Mouse (Mus musculus) neural tube, embryonic 14.5 days (tissue): ENCODE data around the gene Celf3. TPM values are rescaled to one million over a fixed set of nuclear protein-coding genes. Genes with fewer than 3 reads are reported as not detected.
A peak's percentile ranks its signal among the peaks of the same experiment; 100 is the strongest.

Source experiments
- ATAC-seq: fragments of 200-750 bp; cut with Nextera tagmentation; 2 replicates; pipeline ENCODE4 v1.8.0; 2017; ENCODE audit warnings: low read depth, mild to moderate bottlenecking, moderate TSS enrichment, moderate library complexity
- H3K27ac ChIP-seq: fragments of 300-500 bp; sonication (generic); 2 replicates; pipeline ENCODE4 v1.5.1; 2014; ENCODE audit warnings: low read depth, mild to moderate bottlenecking, control low read depth, low read length, moderate library complexity, mixed read lengths
- H3K27me3 ChIP-seq: fragments of 300-500 bp; sonication (generic); 2 replicates; pipeline ENCODE4 v1.6.1; 2014; ENCODE audit warnings: low read length; ENCODE audit not compliant: control insufficient read depth, insufficient read depth
- H3K36me3 ChIP-seq: fragments of 300-500 bp; sonication (generic); 2 replicates; pipeline ENCODE4 v1.6.1; 2014; ENCODE audit warnings: low read length, mixed read lengths; ENCODE audit not compliant: control insufficient read depth, insufficient read depth
- H3K4me1 ChIP-seq: fragments of 300-500 bp; sonication (generic); 2 replicates; pipeline ENCODE4 v1.6.1; 2014; ENCODE audit warnings: low read length; ENCODE audit not compliant: control insufficient read depth, insufficient read depth
- H3K4me2 ChIP-seq: fragments of 300-500 bp; sonication (generic); 2 replicates; pipeline ENCODE4 v1.6.1; 2014; ENCODE audit warnings: mild to moderate bottlenecking, low read depth, low read length, control low read depth
- H3K4me3 ChIP-seq: fragments of 300-500 bp; sonication (generic); 2 replicates; pipeline ENCODE4 v1.5.1; 2014; ENCODE audit warnings: low read depth, low read length, control low read depth, mixed read lengths
- H3K9ac ChIP-seq: fragments of 300-500 bp; sonication (generic); replicated peaks from 2 replicates; pipeline ENCODE4 v1.6.1; 2014; ENCODE audit warnings: low read depth, mild to moderate bottlenecking, control low read depth, low read length, mixed read lengths
- H3K9me3 ChIP-seq: fragments of 300-500 bp; sonication (generic); 2 replicates; pipeline ENCODE4 v1.6.1; 2016; ENCODE audit warnings: low read length; ENCODE audit not compliant: control insufficient read depth
- WGBS: fragments of 180-500 bp; shearing (Covaris S2); extraction: QIAGEN DNeasy Blood & Tissue Kit; methylation state at CpG from one replicate; pipeline ENCODE4 v1.1.7; 2014; 5-methylcytosine and 5-hydroxymethylcytosine counted together
- polyA plus RNA-seq: library from polyadenylated mRNA; unstranded; fragments of >200 nt; fragmentation: Nextera tagmentation; extraction: Ambion mirVana; gene quantifications from 2 replicates; pipeline ENCODE4 v1.2.1, GENCODE M21; 2014

Celf3 gene
- 232 and 319 TPM in 2 replicates for polyA plus RNA-seq

DNA sequence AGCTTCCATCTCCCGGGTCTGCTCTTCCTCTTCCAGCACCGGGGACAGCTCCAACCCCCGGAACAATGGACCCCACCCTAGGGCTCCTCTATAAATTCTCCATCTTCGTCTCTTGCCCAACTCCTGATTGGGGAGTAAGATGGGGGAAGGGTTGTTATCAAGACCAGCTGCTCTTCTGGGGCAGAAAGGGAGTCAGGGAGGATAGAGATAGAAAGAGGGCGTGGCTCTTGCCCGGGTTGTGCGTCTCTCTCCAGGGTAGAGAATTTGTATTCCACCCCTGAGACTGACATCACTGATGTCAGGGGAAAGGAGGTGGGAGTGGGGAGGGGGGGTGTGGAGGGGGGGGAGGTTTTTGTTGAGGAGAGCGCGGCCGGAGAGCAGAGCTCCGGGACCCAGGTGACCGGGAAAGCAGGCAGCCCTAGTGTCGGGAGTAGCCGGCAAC lies at the start of gene Celf3:
Celf3 (plus strand) TSS at position 315 of the 442 bp plus-strand sequence.
- H3K27me3 ChIP-seq: no peaks in the 10 kb centered on the region; the same call in 1 of the 2 replicates
- peaks cover 6% of the 10 kb centered on the region; the same call in 1 of the 2 replicates for H3K36me3 ChIP-seq

GRCm38 (mm10) chr3:94430980-94431379 lies 47.1 kb upstream of the Celf3 start:
- Histone ChIP-seq H3K36me3 (peaks cover 14% of the 10 kb centered on the region), H3K27ac (no peak overlapping the region), H3K9me3 (no peaks in the 10 kb centered on the region), H3K9ac (no peak overlapping the region), H3K4me2 (no peak overlapping the region), H3K4me3 (no peak overlapping the region), H3K4me1 (no peaks in the 10 kb centered on the region), H3K27me3 (no peaks in the 10 kb centered on the region)
- no peak for ATAC-seq
- 86% methylated on average over 2 of the region's 2 CpGs for WGBS

More for the DNA sequence above, at the start of gene Celf3:
- WGBS: 1% methylated on average over 14 of the region's 14 CpGs
- H3K4me2 ChIP-seq: peak within 1 kb of the TSS; percentile 57
- H3K9ac ChIP-seq: peak within 1 kb of the TSS; percentile 88
- ATAC-seq: peak; percentile 93
- H3K4me1 ChIP-seq: peaks cover 28% of the 10 kb centered on the region
- peak within 1 kb of the TSS; percentile 88 for H3K27ac ChIP-seq
- no peaks in the 10 kb centered on the region for H3K9me3 ChIP-seq
- peak within 1 kb of the TSS; percentile 63 for H3K4me3 ChIP-seq

DNA sequence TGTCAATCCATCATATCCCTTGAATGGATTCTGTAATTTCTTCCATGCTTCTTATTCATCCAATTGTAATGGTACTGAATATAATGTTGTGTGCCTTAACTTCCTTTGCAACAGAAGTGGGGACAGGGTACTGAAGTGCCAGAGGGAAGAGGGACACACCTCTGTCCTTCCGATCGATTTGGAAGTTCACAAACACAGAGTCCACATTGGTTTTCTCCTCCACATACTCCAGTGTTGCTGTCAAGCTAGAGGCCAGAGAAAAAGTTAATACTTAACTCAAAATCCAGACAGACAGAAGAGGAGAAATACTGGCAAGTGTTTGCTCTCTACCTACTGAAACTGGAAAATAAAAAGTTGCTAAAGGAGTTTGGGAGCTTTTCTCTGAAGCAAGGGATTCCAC lies 43.8 kb upstream of the Celf3 start:
- Histone ChIP-seq H3K9me3 (no peaks in the 10 kb centered on the region), H3K4me1 (no peaks in the 10 kb centered on the region), H3K36me3 (peaks cover 9% of the 10 kb centered on the region; the same call in 1 of the 2 replicates), H3K9ac (no peak overlapping the region), H3K4me3 (no peak overlapping the region), H3K27me3 (no peaks in the 10 kb centered on the region), H3K4me2 (no peak overlapping the region), H3K27ac (no peak overlapping the region)
- 94% methylated on average over 2 of the region's 2 CpGs for WGBS
- no peak for ATAC-seq

- no peak for ATAC-seq
- Histone ChIP-seq H3K27me3 (no peaks in the 10 kb centered on the region; the same call in 1 of the 2 replicates), H3K4me1 (no peaks in the 10 kb centered on the region), H3K4me3 (no peak overlapping the region), H3K4me2 (no peak overlapping the region), H3K9me3 (no peaks in the 10 kb centered on the region), H3K27ac (no peak overlapping the region), H3K36me3 (0 out of 2 replicates have a peak, but pooled peaks cover 5% of the 10 kb centered on the region), H3K9ac (no peak overlapping the region)
- WGBS: 81% methylated on average over 9 of the region's 9 CpGs
Observed at GRCm38 (mm10) chr3:94436420-94436819, 41.7 kb upstream of the Celf3 start.

- H3K27ac ChIP-seq: no peak overlapping the region
- no peak for ATAC-seq
- H3K4me2 ChIP-seq: no peak overlapping the region
- H3K9me3 ChIP-seq: no peaks in the 10 kb centered on the region
- H3K4me3 ChIP-seq: no peak overlapping the region
- no peaks in the 10 kb centered on the region; the same call in 1 of the 2 replicates for H3K27me3 ChIP-seq
- no peak overlapping the region for H3K9ac ChIP-seq
- H3K36me3 ChIP-seq: peaks cover 8% of the 10 kb centered on the region; the same call in 1 of the 2 replicates
- 41% methylated on average over 3 of the region's 3 CpGs for WGBS
- no peaks in the 10 kb centered on the region for H3K4me1 ChIP-seq
Observed at GRCm38 (mm10) chr3:94441182-94441581, 36.9 kb upstream of the Celf3 start.

- under 1% methylated on average over 39 of the region's 39 CpGs for WGBS
- peak within 1 kb of the TSS; percentile 78 for H3K9ac ChIP-seq
Observed at GRCm38 (mm10) chr3:94442951-94443596, 35.0 kb upstream of the Celf3 start, which contains the start of gene Mrpl9. Gene Mrpl9 (plus strand): TSS chr3:94443318.

GRCm38 (mm10) chr3:94443597-94443964 lies 34.5 kb upstream of the Celf3 start, which contains the start of gene Oaz3:
Gene Oaz3 (minus strand): TSS chr3:94443915.
- no peaks in the 10 kb centered on the region; the same call in 1 of the 2 replicates for H3K27me3 ChIP-seq
- H3K4me2 ChIP-seq: peak within 1 kb of the TSS; percentile 77
- no peaks in the 10 kb centered on the region for H3K4me1 ChIP-seq
- WGBS: 1% methylated on average over 24 of the region's 24 CpGs
- H3K36me3 ChIP-seq: peaks cover 24% of the 10 kb centered on the region
- no peak for ATAC-seq
- peak within 1 kb of the TSS; percentile 78 for H3K9ac ChIP-seq
- no peaks in the 10 kb centered on the region for H3K9me3 ChIP-seq
- peak within 1 kb of the TSS; percentile 52; the same call in 1 of the 2 replicates for H3K27ac ChIP-seq
- H3K4me3 ChIP-seq: peak within 1 kb of the TSS; percentile 83

More at GRCm38 (mm10) chr3:94442951-94443596, 35.0 kb upstream of the Celf3 start, which contains the start of gene Mrpl9:
- H3K4me3 ChIP-seq: peak within 1 kb of the TSS; percentile 83
- H3K36me3 ChIP-seq: peaks cover 20% of the 10 kb centered on the region
- no peaks in the 10 kb centered on the region; the same call in 1 of the 2 replicates for H3K27me3 ChIP-seq
- peak; percentile 98 for ATAC-seq
- no peaks in the 10 kb centered on the region for H3K9me3 ChIP-seq
- no peaks in the 10 kb centered on the region for H3K4me1 ChIP-seq
- peak within 1 kb of the TSS; percentile 77 for H3K4me2 ChIP-seq
- H3K27ac ChIP-seq: peak within 1 kb of the TSS; percentile 52; the same call in 1 of the 2 replicates

DNA sequence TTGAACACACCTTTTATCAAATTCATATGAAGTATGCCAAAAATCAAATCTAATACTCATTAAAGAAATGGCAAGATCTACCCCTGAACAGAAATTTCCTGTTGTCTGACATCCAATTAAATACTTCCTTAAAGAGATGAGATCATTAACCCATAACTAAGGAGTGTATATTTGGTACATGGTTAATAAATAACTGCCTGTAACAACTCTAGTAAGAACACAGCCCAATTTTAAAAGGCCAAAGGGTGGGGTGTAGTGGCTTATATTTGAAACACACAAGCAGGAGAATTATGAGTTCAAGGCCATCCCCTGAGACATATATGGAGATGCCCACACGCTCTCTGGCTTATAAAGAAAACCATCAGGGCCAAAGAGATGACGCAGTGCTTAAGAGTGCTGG lies 28.7 kb upstream of the Celf3 start:
- no peaks in the 10 kb centered on the region for H3K27me3 ChIP-seq
- H3K36me3 ChIP-seq: peaks cover 24% of the 10 kb centered on the region
- 94% methylated on average over 2 of the region's 2 CpGs for WGBS
- no peaks in the 10 kb centered on the region for H3K9me3 ChIP-seq
- H3K27ac ChIP-seq: no peak overlapping the region
- no peak overlapping the region for H3K4me2 ChIP-seq
- no peak overlapping the region for H3K9ac ChIP-seq
- H3K4me3 ChIP-seq: no peak overlapping the region
- no peak for ATAC-seq
- no peaks in the 10 kb centered on the region for H3K4me1 ChIP-seq

GRCm38 (mm10) chr3:94456529-94457000 lies 21.5 kb upstream of the Celf3 start:
- WGBS: 2% methylated on average over 12 of the region's 12 CpGs
- peak; percentile 95 for ATAC-seq
- H3K4me2 ChIP-seq: peak overlapping the region; percentile 33; the same call in 1 of the 2 replicates
- H3K27ac ChIP-seq: no peak overlapping the region
- peak overlapping the region; percentile 30 for H3K4me3 ChIP-seq
- H3K4me1 ChIP-seq: no peaks in the 10 kb centered on the region
- H3K27me3 ChIP-seq: no peaks in the 10 kb centered on the region
- H3K36me3 ChIP-seq: no peaks in the 10 kb centered on the region
- H3K9me3 ChIP-seq: no peaks in the 10 kb centered on the region
- H3K9ac ChIP-seq: peak overlapping the region; percentile 16; the same call in 1 of the 2 replicates
